Mouse (Mus musculus) cerebellum, postnatal 36 days (tissue): Measurements from ENCODE around the gene Col25a1.
A peak's percentile ranks its signal among the peaks of the same experiment; 100 is the strongest.

Source experiments
- DNase-seq, 2 experiments: peaks; one replicate each; pipeline ENCODE4 v3.0.0; 2021 to 2022; ENCODE audit warnings: mixed read lengths in 2 of 2

Col25a1 gene

GRCm38 (mm10) chr3:130166875-130167274 is 35.6 kb downstream of the Col25a1 start:
- no peak for DNase-seq

- DNase-seq = no peak
These were observed 41.5 kb downstream of the Col25a1 start for GRCm38 (mm10) chr3:130172764-130173163.

- DNase-seq = peak; percentile 17 to 40
These were observed 49.1 kb downstream of the Col25a1 start for GRCm38 (mm10) chr3:130180181-130180940.

- DNase-seq = peak; percentile 3 to 9
These were observed 49.8 kb downstream of the Col25a1 start for GRCm38 (mm10) chr3:130180964-130181590.

GRCm38 (mm10) chr3:130181591-130181980 is 50.3 kb downstream of the Col25a1 start:
- DNase-seq = no peak

GRCm38 (mm10) chr3:130182450-130182849 is 51.1 kb downstream of the Col25a1 start:
- DNase-seq = no peak

- DNase-seq = no peak
These were observed 53.8 kb downstream of the Col25a1 start for GRCm38 (mm10) chr3:130185111-130185510.

GRCm38 (mm10) chr3:130187588-130187987 is 56.3 kb downstream of the Col25a1 start:
- DNase-seq = no peak

GRCm38 (mm10) chr3:130193450-130193849 is 62.1 kb downstream of the Col25a1 start:
- no peak for DNase-seq

- DNase-seq = no peak
These were observed 83.3 kb downstream of the Col25a1 start for GRCm38 (mm10) chr3:130214631-130215030.

GRCm38 (mm10) chr3:130216141-130216540 is 84.8 kb downstream of the Col25a1 start:
- no peak for DNase-seq

GRCm38 (mm10) chr3:130216646-130217045 is 85.3 kb downstream of the Col25a1 start:
- DNase-seq = no peak

- DNase-seq = no peak
These were observed 86.4 kb downstream of the Col25a1 start for GRCm38 (mm10) chr3:130217705-130218104.

- no peak for DNase-seq
These were observed 87.0 kb downstream of the Col25a1 start for GRCm38 (mm10) chr3:130218232-130218728.

GRCm38 (mm10) chr3:130220811-130221210 is 89.5 kb downstream of the Col25a1 start:
- DNase-seq = no peak

- DNase-seq = no peak
These were observed 96.9 kb downstream of the Col25a1 start for GRCm38 (mm10) chr3:130228186-130228585.

GRCm38 (mm10) chr3:130232944-130233343 is 101.6 kb downstream of the Col25a1 start:
- DNase-seq = no peak

GRCm38 (mm10) chr3:130235233-130235632 is 103.9 kb downstream of the Col25a1 start:
- DNase-seq = no peak

GRCm38 (mm10) chr3:130236129-130236528 is 104.8 kb downstream of the Col25a1 start:
- no peak for DNase-seq

- DNase-seq = no peak
These were observed 106.6 kb downstream of the Col25a1 start for GRCm38 (mm10) chr3:130237852-130238251.

GRCm38 (mm10) chr3:130241924-130242323 is 110.6 kb downstream of the Col25a1 start:
- no peak for DNase-seq

- DNase-seq = no peak
These were observed 111.5 kb downstream of the Col25a1 start for GRCm38 (mm10) chr3:130242647-130243296.

GRCm38 (mm10) chr3:130252355-130252754 is 121.1 kb downstream of the Col25a1 start:
- no peak for DNase-seq

GRCm38 (mm10) chr3:130256059-130256458 is 124.8 kb downstream of the Col25a1 start:
- no peak for DNase-seq
